Mouse (Mus musculus) heart, embryonic 11.5 days (tissue): ENCODE results near the gene Ogfrl1. TPM values are rescaled to one million over a fixed set of nuclear protein-coding genes. Genes with fewer than 3 reads are reported as not detected.
A peak's percentile ranks its signal among the peaks of the same experiment; 100 is the strongest.
"Not testable (repeated sequence)": the region's sequence is repeated elsewhere in the genome, so short reads cannot be mapped to it uniquely, and the experiment has no call there.

Source experiments
- ATAC-seq: fragments of 200-750 bp; cut with Nextera tagmentation; replicated peaks from 2 replicates; pipeline ENCODE4 v1.8.0; 2017; ENCODE audit warnings: moderate library complexity; ENCODE audit not compliant: insufficient number of reproducible peaks, low FRiP score, low TSS enrichment
- H3K27ac ChIP-seq: fragments of 300-500 bp; sonication (generic); 2 replicates; pipeline ENCODE4 v1.5.1; 2014; ENCODE audit warnings: mild to moderate bottlenecking, low read depth, low read length
- H3K27me3 ChIP-seq: fragments of 300-500 bp; sonication (generic); 2 replicates; pipeline ENCODE4 v1.6.1; 2014; ENCODE audit warnings: mild to moderate bottlenecking, low read length, mixed read lengths; ENCODE audit not compliant: control insufficient read depth, insufficient read depth
- H3K36me3 ChIP-seq: fragments of 300-500 bp; sonication (generic); 2 replicates; pipeline ENCODE4 v1.6.1; 2014; ENCODE audit warnings: mild to moderate bottlenecking, low read length, moderate library complexity, mixed read lengths; ENCODE audit not compliant: control insufficient read depth, insufficient read depth
- H3K4me1 ChIP-seq: fragments of 300-500 bp; sonication (generic); 2 replicates; pipeline ENCODE4 v1.6.1; 2014; ENCODE audit warnings: low read length; ENCODE audit not compliant: control insufficient read depth, insufficient read depth
- H3K4me2 ChIP-seq: fragments of 300-500 bp; sonication (generic); 2 replicates; pipeline ENCODE4 v1.6.1; 2014; ENCODE audit warnings: mild to moderate bottlenecking, moderate library complexity
- H3K4me3 ChIP-seq: fragments of 300-500 bp; sonication (generic); 2 replicates; pipeline ENCODE4 v1.5.1; 2014; ENCODE audit warnings: low read depth, low read length
- H3K9ac ChIP-seq: fragments of 300-500 bp; sonication (generic); 2 replicates; pipeline ENCODE4 v1.6.1; 2014; ENCODE audit warnings: mild to moderate bottlenecking, low read depth, low read length, moderate library complexity
- H3K9me3 ChIP-seq: fragments of 300-500 bp; sonication (generic); replicated peaks from 2 replicates; pipeline ENCODE4 v1.6.1; 2016; ENCODE audit warnings: low read length; ENCODE audit not compliant: control insufficient read depth
- WGBS: fragments of 180-500 bp; shearing (Covaris S2); extraction: QIAGEN DNeasy Blood & Tissue Kit; methylation state at CpG from one replicate; pipeline ENCODE4 v1.1.7; 2014; ENCODE audit not compliant: insufficient replicate concordance; 5-methylcytosine and 5-hydroxymethylcytosine counted together
- polyA plus RNA-seq: library from polyadenylated mRNA; unstranded; fragments of >200 nt; fragmentation: Nextera tagmentation; extraction: Ambion mirVana; gene quantifications from 2 replicates; pipeline ENCODE4 v1.2.1, GENCODE M21; 2014

Ogfrl1 gene
- polyA plus RNA-seq, 1 experiment from 2014 or later, result 13.9 TPM

DNA sequence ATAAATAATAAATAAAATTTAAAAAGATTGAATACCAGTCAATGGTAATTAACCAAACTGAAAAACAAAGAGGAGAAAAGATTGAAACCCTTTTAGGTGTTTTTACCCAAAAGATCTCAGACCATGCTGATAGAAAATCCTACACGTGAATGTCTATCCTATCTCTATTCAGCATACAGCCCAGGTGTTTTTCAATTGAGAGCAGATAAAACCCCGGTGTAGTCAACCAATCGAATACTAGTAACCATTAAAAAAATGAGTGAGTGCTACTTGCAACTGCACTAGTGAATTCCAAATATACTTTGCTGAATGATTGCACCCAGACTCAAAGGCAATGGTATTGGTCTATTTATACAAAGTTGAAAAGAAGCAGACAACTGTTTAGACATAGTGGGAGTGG lies 4.8 kb upstream of the Ogfrl1 start:
- Histone ChIP-seq H3K27me3 (no peaks in the 10 kb centered on the region), H3K9me3 (no peaks in the 10 kb centered on the region), H3K4me1 (no peaks in the 10 kb centered on the region), H3K4me2 (no peak overlapping the region), H3K9ac (no peak overlapping the region), H3K4me3 (no peak overlapping the region), H3K36me3 (no peaks in the 10 kb centered on the region), H3K27ac (no peak overlapping the region)
- ATAC-seq, result no peak
- WGBS, result 79% methylated on average over 3 of the region's 3 CpGs

- H3K27me3 ChIP-seq, result no peaks in the 10 kb centered on the region
- no peak overlapping the region for H3K4me2 ChIP-seq
- no peak overlapping the region for H3K27ac ChIP-seq
- H3K4me3 ChIP-seq, result no peak overlapping the region
- no peak for ATAC-seq
- WGBS, result 42% methylated on average over 1 of the region's 1 CpGs
- no peaks in the 10 kb centered on the region for H3K9me3 ChIP-seq
- H3K36me3 ChIP-seq, result no peaks in the 10 kb centered on the region
- no peaks in the 10 kb centered on the region for H3K4me1 ChIP-seq
- H3K9ac ChIP-seq, result no peak overlapping the region
These were observed 2.0 kb upstream of the Ogfrl1 start for GRCm38 (mm10) chr1:23399552-23399951.

GRCm38 (mm10) chr1:23394356-23394755 lies 3.2 kb downstream of the Ogfrl1 start:
- WGBS, result 81% methylated on average over 2 of the region's 2 CpGs
- not testable (repeated sequence) for H3K27ac ChIP-seq, ATAC-seq

DNA sequence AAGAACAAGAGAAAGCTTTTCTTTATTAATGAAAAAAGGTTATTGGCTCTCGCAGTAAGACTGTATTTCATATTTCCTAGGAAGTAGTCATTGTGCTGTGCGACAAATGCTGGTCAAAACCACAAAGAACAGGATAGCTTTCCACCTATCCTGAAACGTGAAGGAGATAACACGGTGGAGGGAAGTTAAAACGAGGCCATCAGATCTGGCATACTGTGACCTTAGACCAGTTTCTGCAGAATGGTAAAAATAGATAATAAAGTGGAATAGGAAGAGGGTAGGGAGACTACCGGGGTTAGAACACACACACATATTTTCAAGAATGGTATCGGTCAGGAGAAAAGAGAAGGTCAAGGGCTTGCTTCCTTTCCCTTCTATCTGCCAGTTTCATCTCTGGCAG lies 5.8 kb downstream of the Ogfrl1 start:
- Histone ChIP-seq H3K27me3 (no peaks in the 10 kb centered on the region), H3K4me2 (no peak overlapping the region), H3K27ac (no peak overlapping the region), H3K4me1 (peaks cover 5% of the 10 kb centered on the region), H3K4me3 (no peak overlapping the region), H3K9ac (no peak overlapping the region), H3K36me3 (no peaks in the 10 kb centered on the region), H3K9me3 (no peaks in the 10 kb centered on the region)
- WGBS, result 67% methylated on average over 7 of the region's 7 CpGs
- no peak for ATAC-seq

More at GRCm38 (mm10) chr1:23394356-23394755, 3.2 kb downstream of the Ogfrl1 start:
- H3K4me3 ChIP-seq, H3K36me3 ChIP-seq, H3K9ac ChIP-seq, H3K4me1 ChIP-seq, H3K9me3 ChIP-seq, H3K4me2 ChIP-seq, H3K27me3 ChIP-seq: not testable (repeated sequence)

DNA sequence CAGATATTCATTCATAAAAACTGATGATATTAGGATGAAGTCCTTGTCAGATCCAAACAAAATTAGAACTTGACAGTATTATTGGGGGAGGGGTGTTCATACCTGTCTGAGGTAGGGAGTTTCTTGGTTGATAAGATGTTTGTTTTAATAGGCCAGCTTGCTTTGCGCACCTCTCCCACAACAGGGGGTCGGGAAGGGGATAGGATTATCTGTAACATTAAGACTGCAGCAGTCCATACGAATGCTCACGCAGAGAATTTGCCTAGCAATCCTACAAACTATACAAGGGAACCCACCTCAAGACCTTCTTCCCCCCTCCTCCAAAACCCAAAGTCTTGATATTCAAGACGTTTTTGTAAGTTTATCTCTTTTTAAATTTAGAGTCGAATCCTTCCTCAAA lies 13.2 kb downstream of the Ogfrl1 start:
- H3K27ac ChIP-seq, result no peak overlapping the region
- no peaks in the 10 kb centered on the region for H3K36me3 ChIP-seq
- peaks cover 20% of the 10 kb centered on the region; the same call in 1 of the 2 replicates for H3K4me1 ChIP-seq
- H3K9me3 ChIP-seq, result no peaks in the 10 kb centered on the region
- 77% methylated on average over 6 of the region's 6 CpGs for WGBS
- no peak for ATAC-seq
- no peak overlapping the region for H3K4me2 ChIP-seq
- H3K27me3 ChIP-seq, result no peaks in the 10 kb centered on the region
- H3K9ac ChIP-seq, result no peak overlapping the region
- H3K4me3 ChIP-seq, result no peak overlapping the region

- no peaks in the 10 kb centered on the region for H3K36me3 ChIP-seq
- H3K27ac ChIP-seq, result peak overlapping the region; percentile 75
- under 1% methylated on average over 57 of the region's 93 CpGs for WGBS
- peak overlapping the region; percentile 87 for H3K9ac ChIP-seq
- H3K4me1 ChIP-seq, result peaks cover 15% of the 10 kb centered on the region; the same call in 1 of the 2 replicates
- no peaks in the 10 kb centered on the region for H3K9me3 ChIP-seq
- ATAC-seq, result peak; percentile 100
- no peaks in the 10 kb centered on the region for H3K27me3 ChIP-seq
- H3K4me3 ChIP-seq, result peak overlapping the region; percentile 83
- H3K4me2 ChIP-seq, result peak overlapping the region; percentile 81
These were observed 14.5 kb downstream of the Ogfrl1 start for GRCm38 (mm10) chr1:23382806-23383653.

DNA sequence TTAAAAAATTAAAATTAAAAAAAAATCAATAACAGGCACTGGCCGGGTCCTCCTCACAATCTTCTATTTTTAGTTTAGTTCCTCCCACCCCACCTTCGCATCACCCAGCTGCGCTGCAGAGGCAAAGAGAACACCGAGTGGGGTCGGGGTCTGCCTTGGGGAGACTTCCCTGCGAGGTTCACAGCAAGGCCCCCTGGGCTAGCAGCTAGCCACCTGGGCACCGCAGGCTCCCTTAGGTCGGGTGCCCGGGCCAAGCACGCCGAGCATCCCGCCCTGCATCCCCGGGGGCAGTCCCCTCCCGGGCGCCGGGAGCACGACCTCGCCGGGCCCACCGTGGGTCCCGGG lies 15.1 kb downstream of the Ogfrl1 start:
- Histone ChIP-seq H3K9me3 (no peaks in the 10 kb centered on the region), H3K9ac (peak overlapping the region; percentile 87), H3K4me2 (peak overlapping the region; percentile 81), H3K27ac (peak overlapping the region; percentile 75), H3K27me3 (no peaks in the 10 kb centered on the region), H3K4me1 (peaks cover 16% of the 10 kb centered on the region; the same call in 1 of the 2 replicates), H3K36me3 (no peaks in the 10 kb centered on the region), H3K4me3 (peak overlapping the region; percentile 83)
- ATAC-seq, result no peak; the same call in none of the 2 replicates
- WGBS, result under 1% methylated on average over 21 of the region's 21 CpGs

DNA sequence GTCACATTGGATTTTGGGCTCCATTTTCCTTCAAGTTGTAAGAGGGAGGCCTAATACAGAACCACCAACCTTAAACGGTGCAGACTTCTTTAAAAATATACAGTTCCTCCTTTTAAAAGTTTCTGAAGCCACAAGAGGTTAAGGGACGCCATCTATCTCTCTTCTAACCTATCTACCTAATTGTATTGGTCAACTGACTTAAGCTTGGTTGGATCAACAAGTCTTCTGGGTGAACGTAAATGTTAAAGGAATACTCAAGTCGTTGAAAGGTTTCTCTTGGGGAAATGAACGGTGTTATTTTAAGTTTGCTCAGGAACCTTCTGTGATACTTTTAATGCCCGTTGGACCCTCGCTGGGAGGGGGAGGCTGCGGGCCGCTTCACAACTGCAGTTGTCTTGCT lies 15.5 kb downstream of the Ogfrl1 start:
- Histone ChIP-seq H3K9ac (peak overlapping the region; percentile 87), H3K27ac (no peak overlapping the region), H3K4me1 (peaks cover 19% of the 10 kb centered on the region; the same call in 1 of the 2 replicates), H3K36me3 (no peaks in the 10 kb centered on the region), H3K9me3 (no peaks in the 10 kb centered on the region), H3K4me2 (peak overlapping the region; percentile 81), H3K27me3 (no peaks in the 10 kb centered on the region), H3K4me3 (peak overlapping the region; percentile 83)
- 16% methylated on average over 9 of the region's 9 CpGs for WGBS
- no peak for ATAC-seq
